Mouse (Mus musculus) spleen, postnatal 4 days (tissue): ENCODE measurements at regions not wholly inside any gene's neighbourhood (a gene's known extent, or its start where the extent isn't known, plus 50 kb on each side); places are given as distances from the start of the nearest gene placed in this dataset.
A peak's percentile ranks its signal among the peaks of the same experiment; 100 is the strongest.

Experiments used
- DNase-seq, 2 experiments: peaks; one replicate each; pipeline ENCODE4 v3.0.0; 2022; ENCODE audit warnings: low spot score in 2 of 2

DNA sequence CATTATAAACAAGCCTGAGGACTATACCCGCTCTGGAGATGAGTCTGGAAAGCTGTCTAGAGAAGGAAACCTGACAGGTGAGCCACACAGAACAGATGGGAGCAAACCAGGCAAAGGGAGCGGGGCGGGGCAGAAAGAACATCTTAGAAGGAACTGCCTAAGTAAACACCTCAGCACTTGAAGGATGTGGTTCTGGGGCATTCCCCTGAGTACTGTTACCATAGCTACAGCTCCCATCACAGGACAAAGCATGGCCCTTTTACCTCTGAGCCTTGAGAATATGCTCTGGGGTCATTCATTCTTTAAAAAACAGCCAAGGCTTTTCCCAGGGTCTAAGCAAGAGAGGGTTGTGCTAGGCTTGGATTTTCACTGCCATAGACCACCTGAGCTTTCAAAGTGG lies 127.6 kb downstream of the Rpap3 start:
- DNase-seq: no peak

DNA sequence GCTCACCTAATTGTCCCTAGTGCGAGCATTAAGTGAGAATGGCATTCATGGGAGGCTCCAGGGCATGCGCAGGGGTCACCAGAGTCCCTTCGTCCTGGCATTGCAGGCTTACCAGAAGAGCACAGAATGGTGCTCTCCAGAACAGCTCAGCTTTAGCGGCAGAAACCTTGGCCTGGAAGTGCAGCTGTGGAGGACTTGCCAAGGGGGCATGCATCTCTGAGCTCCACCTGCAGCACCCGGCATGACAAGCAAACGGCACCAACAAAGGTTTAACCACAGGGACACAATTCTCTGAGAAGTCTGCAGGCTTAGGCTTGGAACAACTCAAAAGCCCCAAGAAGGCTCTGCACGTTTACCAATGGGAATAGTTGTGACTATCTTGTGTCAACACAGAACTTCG lies 128.4 kb downstream of the Rpap3 start:
- no peak for DNase-seq

DNA sequence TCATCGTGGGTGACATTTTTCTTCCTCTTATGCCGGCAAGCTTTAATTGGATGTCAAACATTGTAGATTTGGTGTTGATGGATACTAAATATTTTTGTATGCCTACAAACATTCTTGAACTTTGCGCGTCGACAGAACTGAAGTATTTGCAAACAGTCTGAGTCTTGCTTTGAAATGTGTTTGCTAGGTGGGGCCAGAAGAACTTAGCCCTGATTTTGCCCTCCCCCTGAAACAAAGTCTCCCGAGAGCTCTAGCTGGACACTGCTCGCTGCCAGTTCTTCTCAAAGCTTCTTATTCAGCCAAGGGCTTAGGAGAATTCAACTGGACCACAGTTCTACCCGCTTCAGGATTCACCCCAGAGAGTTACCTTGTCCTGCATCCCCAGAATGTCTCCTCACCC lies 133.0 kb downstream of the Rpap3 start:
- DNase-seq: no peak

DNA sequence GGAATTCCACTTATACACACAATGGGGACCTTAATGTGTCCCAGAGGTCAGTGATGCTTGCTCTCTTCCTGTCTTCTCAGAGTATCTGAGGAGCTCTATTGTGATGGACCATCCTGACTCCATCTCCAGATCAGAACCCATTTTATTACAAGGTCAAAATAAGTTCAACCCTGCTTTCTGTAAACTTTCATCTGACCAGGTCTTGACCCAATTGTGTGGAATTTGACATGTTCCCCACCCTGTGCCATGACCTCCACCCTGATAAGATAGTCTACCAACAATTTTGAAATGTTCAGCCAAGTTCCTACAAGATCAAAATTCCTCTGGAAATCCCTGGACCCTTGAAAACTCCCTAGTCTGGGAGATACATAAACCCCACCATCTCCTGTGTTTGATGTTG lies 133.7 kb downstream of the Rpap3 start:
- DNase-seq: no peak

DNA sequence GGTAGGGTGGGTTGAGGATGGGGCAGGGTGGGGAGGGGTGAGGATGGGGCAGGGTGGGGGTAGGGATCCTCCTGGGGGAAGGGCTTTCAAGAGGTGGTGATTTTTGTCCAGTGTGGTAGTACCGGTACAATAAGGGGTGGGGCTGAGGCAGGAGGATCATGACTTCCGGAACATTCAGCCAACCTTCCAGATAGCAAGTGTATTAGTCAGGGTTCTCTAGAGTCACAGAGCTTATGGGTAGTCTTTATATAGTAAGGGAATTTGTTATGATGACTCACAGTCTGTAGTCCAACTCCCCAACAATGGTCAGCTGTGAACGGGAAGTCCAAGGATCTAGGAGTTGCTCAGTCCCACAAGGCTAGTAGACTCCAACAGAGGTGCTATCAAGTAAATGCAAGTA lies 145.5 kb downstream of the Rpap3 start:
- DNase-seq: no peak

DNA sequence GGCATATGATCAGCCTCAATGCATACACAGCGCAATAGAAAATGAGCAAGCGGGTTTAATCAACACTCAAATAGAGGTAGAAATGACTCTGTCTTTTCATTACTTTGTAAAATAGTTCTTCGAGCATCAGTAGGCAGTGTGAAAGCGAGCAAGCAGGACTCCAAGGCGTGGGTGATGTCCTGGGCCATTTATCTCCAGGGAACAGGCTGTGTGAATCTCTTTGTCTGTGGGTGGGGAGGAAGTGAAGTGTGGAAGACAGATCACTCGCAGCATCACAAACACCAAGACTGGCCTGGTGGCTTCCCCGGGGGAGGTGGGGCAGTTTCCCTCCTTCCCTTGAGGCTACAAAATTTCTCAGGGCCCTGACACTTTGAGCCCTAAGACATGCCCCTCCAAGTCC lies 146.9 kb downstream of the Rpap3 start:
- DNase-seq: no peak

DNA sequence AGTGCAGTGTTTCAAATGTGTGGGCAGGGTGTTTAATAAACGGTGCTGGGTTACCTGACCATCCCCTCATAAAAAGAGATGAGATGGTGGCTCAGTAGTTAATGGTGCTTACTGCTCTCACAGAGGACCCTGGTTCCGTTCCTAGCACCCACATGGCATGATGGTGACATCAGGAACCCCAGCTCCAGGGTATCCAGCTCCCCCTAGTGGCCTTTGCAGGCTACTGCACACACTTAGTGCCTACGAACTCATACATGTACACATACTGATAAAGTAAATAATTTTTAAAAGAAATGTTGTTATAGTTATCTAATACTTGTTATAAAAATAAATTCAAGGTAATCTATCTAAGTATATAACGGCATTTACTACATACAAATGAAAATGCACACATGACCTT lies 157.3 kb downstream of the Rpap3 start:
- DNase-seq: no peak

DNA sequence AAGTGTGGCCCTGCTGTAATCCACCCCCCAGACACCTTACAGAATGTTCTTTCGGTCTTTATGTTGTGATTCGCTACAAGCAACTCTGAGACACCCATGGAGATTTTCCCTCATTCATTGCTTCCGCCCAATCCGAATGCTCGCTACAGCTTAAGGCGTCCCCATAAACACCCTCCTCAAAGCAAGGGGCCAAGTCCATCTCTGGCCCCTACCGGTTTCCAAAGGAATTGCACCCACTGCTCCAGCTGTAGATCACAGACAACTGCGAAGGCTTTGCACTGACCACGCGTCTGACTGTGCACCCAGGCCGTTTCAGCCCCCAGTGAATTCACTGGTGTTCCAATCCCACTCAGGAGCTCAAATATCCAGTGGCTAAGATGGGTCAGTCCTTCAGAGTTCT lies 160.6 kb downstream of the Rpap3 start:
- no peak for DNase-seq

DNA sequence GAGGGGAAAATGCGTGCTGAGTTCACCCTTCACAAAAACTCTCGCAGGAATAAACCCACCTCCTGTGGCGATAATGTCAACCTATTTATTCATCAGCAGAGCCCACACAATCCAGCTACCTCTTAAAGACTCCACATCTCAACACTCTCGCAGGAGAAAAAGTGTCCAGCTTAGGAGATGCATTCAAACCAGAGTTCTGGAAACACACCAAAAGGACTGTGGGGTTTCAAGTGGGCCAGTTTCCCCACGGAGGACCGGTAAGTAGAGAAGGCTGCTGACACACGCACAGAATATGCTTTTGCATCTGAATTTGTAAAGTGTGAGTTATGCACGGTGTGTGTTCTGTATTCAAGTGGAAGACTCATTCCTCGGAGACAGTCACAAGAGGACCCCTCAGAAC lies 164.0 kb downstream of the Rpap3 start:
- no peak for DNase-seq

DNA sequence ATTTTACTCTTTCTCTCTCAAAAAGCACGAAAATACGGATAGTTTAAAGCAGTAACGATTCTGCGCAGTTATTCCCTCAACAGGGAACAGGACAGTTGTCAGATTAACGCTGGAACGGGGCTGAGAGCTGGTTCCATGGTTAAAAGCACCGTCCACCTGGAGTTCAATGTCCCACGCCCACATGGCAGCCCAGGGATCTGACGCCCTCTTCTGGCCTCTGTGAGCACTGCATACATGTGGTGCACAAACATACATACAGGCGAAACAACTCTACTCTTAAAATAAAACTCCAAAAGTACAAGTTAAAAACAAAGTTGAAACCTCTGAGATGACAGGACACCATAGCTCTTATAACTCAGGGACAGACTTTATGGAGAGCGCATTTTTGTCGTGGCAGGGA lies 169.5 kb downstream of the Rpap3 start:
- DNase-seq: no peak

DNA sequence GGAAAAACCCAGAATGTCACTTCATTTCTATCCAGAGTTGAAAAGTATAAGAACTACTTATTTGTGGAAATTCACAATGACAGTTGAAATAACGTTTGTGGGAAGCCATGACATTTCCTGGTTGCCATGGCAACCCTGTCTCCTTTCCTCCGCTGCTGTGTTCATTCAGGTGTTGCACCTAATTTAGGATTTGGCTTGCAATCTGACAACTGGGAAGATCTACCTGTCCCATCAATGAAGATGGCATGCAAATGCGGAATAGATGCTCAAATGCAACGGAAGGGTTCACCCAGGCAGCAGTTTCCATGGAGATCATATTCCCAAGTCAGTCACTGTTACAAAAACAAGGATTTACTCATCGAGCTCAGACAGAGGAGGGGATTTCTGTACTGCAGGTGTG lies 170.7 kb downstream of the Rpap3 start:
- no peak for DNase-seq

DNA sequence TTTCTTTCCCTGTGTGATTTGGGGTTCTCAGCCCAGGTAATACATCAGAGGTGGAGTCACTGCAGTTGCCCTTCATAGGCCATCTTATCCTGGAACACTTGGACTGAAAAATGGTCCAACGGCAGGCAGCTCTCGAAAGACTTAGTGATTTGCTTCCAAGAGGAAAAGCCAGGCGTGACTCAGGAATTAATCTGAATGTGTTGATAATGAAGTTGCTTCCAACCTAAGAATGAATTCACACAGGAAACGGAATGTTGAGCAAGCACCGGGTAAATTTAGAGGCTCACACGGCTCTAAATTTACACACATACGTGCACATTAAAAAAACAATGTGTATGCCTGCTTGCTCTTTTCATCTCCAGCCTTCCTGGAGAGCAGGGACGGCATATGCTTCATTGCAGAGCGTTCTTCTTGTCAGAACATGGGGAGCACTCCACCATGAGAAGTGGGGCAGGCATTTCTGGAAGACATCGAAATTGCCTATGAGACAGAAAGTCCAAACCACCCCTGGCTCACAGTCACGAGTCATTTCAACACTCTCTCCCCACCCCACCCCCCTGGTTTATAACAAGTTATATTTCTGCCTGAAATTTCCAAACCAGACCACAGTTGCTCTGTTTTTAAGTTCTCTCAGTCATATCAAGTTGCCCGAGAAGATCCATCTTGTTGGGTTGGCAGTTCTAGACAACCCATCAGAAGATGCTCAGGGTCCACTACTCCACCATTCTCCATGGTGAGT lies 171.9 kb downstream of the Rpap3 start:
- no peak for DNase-seq

DNA sequence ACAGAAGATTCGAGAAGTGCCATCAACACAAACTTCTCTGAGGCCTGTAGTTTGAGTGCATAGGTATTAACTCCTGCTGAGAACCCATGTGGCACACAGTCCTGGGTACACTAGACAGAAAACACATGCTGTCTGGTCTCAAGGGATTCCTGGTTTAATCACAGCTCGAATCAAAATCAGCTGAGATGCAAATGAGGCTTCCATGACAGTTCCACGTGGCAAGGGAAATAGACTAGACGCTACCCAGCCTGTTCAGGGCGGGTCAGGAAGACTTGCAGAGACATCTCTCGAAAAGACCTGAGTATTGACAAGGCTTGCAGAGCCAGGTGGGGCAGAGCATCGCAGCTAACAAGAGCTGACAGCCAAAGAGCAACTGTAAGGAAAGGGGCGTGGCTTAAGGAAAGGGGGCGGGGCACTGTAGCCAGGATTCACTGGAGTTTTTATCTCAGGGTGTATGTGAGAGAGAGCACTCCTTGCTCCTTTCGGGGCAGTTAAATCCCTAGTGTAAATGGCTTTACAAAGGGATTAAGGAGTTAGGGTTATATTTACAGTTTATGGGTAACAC lies 173.2 kb downstream of the Rpap3 start:
- peak in 1 of 2 experiments; percentile 18 for DNase-seq

DNA sequence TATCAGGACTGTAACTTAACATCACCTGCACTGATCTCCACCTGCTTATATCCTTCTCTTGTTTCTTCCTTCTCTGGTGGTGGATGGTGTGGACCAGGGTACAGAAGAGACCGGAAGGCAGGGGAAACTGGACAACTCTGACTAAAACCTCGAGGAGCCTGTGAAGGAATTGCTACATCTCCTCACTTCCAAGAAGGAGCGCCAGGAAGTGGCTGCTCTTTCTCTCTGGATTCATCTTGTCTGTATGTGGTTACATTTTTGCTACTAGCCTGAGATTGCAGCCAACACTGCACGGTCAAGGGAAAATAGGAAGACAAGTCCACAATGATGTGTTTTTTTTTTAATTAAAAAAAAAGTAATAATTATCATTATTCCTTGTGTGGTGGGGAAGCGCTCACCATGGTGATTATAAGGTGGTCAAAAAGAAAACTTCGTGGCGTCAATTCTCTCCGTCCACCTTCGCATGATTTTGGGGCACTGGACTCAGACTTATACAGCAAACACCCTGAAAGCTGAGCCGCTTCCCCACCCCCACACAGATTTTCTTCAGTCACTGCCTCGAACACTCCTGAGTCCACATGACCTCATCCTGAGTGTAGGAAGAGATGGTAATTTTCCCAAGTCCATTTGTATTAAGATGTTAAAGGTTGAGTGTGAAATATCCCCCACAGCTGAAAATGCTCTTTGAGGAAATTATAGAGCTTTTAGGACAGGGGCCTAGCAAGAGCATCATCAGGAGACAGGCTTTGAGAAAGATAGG lies 177.2 kb downstream of the Rpap3 start:
- DNase-seq: no peak

DNA sequence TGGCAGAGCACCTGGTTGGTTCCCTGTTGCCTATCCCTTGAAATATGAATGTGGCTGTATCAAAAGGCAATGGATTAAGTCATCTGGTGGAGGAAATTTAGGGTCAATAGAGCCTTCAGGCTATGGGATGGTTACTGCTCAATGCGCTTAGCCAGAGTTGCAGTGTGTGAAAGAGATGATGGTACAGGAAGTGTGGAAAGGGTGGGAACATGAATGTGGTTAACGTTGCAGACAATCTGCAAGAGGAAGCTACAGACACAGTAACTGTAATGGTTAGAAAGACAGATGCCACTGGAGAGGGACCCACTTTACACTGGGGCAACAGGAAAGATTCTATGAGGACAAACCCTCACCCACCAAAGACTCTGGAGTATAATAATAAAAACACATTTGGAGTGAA lies 185.2 kb downstream of the Rpap3 start:
- DNase-seq: no peak

DNA sequence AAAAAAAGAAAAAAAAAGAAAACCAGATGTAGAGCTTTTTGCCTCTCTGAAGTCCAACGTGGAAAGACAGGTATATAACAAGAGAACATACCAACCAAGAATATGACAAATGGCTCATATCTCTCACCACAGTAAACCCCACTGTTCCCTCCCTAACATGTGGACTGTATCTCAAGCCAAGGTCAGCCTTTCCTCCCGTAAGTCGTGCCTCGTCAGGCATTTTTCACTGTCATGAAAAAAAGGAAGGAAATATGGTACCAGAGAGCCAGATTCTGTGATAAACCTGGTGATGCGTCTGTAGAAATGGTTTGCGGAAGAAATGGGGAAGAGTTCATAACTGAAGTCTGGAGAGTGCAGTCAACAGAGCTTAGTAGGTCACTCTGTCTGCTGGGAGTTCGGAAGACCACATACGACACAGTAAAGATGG lies 185.7 kb downstream of the Rpap3 start:
- DNase-seq: no peak

DNA sequence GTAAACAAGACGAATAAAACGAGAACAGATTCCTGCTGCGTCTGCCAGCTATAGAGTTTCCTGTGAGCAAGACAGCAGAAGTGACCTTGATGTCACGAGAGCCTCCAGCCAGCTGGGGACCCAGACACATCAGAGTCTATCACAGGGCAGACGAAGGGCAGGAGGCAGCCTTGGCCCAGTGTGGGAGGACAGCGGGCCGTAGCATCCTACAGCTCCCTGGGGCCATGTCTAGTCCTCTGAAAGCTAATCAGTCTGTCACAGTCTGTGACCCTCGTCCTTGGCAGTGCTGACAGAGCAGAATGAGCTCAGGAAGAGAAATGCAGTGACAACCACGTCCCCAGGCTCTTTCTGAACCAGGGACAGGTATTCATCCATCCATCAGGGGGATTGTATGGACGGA lies 187.7 kb downstream of the Rpap3 start:
- no peak for DNase-seq

DNA sequence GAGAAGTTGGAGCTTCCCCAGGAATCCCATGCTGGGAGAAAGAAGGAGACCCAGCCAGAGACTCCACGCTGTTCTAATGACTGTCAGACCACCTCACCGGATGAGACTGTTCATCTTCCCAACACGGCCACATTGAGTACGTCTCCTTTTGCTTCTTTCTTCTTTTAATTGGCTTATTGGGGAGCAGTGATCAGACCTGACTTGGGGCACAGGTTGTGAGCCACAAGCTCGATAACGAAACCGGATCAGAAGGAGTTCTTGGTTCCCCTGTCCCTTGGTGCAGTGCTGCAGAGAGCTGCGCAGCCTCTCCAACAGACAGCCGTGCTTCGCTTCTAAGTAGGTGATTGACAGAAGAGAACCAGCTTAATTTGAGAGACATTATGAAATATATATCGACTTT lies 188.4 kb downstream of the Rpap3 start:
- DNase-seq: no peak

DNA sequence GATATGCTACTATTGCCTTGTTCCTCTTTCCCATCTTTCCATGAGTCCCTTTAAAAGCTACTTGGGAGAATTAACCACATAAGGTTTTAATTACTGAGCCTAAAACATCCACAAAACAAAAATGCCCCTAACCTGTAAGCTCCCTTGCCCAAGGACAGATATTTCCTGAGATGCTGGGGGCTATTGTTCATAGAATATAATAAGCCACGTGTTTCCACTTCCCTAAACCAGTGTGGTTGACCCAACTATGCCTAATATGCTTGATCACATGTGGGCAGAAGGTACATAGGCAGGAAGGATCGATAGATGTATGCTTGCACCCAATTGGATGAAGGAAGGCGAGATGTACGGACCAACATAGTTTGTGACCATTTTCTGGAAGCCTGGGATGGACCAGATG lies 189.9 kb downstream of the Rpap3 start:
- DNase-seq: no peak

DNA sequence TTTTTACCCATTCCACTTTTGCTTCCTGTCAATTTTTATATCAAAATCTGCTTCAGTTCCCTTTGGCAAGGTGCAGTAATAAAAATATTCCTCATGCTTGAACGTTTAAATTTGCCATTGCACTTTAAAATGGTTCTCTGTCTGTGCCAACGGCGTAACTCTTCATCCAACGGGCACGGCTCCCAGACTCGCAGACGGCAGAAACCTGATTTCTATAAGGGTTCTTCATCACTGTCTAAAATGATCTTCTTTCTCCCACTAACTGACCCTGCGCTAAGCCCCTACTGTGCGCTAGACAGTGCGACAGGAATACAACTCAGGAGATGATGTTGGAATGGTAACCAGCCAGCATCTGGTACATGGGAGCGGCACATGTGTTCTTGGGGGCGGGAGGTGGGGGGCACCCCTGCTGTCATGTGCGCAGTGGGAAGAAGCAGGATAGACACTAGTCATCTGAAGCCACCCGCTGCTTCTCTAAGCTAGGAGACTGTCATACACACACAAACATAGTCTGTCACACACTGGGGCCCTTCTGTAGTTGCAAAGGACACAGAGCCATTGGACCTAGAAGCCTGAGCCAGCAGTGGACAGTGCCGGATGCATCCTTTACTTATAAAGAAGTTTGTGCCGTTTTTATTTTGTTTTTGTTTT lies 197.8 kb downstream of the Rpap3 start:
- DNase-seq: no peak

DNA sequence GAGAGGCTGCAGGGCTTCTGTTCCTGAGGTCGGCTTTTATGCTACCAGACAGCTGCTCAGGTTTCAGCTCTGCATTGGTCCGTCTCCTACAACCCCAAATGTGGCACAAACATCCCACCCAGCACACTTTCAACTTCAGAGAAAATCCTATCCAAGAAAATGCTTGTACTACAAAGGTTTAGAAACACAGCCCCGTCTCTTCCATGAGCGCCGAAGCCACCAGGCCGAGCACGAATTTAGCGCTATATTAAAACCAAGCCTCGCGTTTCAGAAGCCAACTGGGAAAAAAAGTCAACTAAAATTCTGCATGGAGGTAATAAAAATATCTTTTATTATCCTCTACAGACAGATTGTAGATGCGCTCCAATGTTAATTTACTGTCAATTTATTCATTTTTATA lies 198.4 kb downstream of the Rpap3 start:
- DNase-seq: no peak

DNA sequence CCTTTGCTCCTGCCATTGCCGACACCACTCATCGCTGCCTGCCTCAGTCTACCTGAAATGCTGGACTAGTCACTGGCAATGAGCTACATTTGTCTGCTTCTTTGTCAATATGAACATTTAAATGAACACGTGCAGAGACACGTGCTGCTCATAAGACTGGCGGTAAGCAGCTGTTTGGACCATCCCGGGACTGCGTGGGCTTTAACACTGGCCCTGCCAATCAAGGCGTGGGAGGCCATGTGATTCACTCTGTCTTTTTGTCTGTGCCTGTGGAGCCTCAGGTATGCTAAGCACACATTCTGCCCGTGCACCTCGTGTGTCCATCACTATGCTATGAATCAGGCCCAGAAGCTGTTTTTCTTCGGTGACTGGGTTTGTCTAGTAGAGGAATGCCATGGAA lies 199.9 kb downstream of the Rpap3 start:
- DNase-seq: peak in 1 of 2 experiments; percentile 8

DNA sequence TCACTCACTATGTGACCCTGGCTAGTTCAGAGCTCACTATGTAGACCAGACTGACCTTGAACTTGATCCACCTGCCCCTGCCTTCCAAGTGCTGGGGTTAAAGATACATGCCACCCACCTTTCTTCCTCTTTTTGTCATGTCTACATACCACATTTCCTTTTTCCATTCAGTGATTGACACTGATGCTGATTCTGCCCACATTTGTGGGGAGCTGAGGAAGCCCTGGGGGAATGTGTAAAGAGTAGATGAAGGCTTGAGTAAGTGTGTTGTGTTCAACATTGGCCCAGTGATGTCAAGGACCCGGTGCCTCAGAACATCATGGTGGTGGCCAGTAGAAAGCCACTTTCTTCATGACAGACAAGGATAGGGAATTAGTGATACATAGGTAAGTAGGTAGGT lies 201.3 kb downstream of the Rpap3 start:
- DNase-seq: peak; percentile 10 to 41
